Mouse (Mus musculus) embryo, embryonic 11.5 days (tissue): ENCODE results near the gene Tiprl.

Source experiments
- DNase-seq: peaks from one replicate; pipeline ENCODE4 v3.0.0-alpha.2; 2012; ENCODE audit warnings: low read depth, low spot score

Gene Tiprl

GRCm38 (mm10) chr1:165236321-165237298, at the start of gene Tiprl:
Gene Tiprl (minus strand): TSS chr1:165236996.
- DNase-seq = peak; percentile 94

GRCm38 (mm10) chr1:165284096-165284495, 47.3 kb upstream of the Tiprl start:
- DNase-seq = no peak

GRCm38 (mm10) chr1:165282967-165283345, 46.2 kb upstream of the Tiprl start:
- DNase-seq = no peak

- DNase-seq = peak; percentile 34
These were observed 45.6 kb upstream of the Tiprl start for GRCm38 (mm10) chr1:165282222-165282966.

GRCm38 (mm10) chr1:165281351-165282221, 44.8 kb upstream of the Tiprl start:
- DNase-seq = peak; percentile 44

- no peak for DNase-seq
These were observed 43.9 kb upstream of the Tiprl start for GRCm38 (mm10) chr1:165280741-165281140.

GRCm38 (mm10) chr1:165274946-165275345, 38.1 kb upstream of the Tiprl start:
- DNase-seq = no peak

- DNase-seq = peak; percentile 53
These were observed 15.4 kb upstream of the Tiprl start for GRCm38 (mm10) chr1:165252027-165252671.

- DNase-seq = no peak
These were observed 13.8 kb upstream of the Tiprl start for GRCm38 (mm10) chr1:165250546-165250945.

- DNase-seq = no peak
These were observed 12.0 kb upstream of the Tiprl start for GRCm38 (mm10) chr1:165248842-165249241.

GRCm38 (mm10) chr1:165247788-165248187, 11.0 kb upstream of the Tiprl start:
- DNase-seq = no peak

GRCm38 (mm10) chr1:165247085-165247484, 10.3 kb upstream of the Tiprl start:
- no peak for DNase-seq

- DNase-seq = no peak
These were observed 9.8 kb upstream of the Tiprl start for GRCm38 (mm10) chr1:165246587-165246986.

GRCm38 (mm10) chr1:165235846-165236245, 950 bp downstream of the Tiprl start:
- DNase-seq = no peak

- no peak for DNase-seq
These were observed 3.0 kb downstream of the Tiprl start for GRCm38 (mm10) chr1:165233806-165234205.

- no peak for DNase-seq
These were observed 6.1 kb downstream of the Tiprl start for GRCm38 (mm10) chr1:165230691-165231090.

GRCm38 (mm10) chr1:165229577-165229976, 7.2 kb downstream of the Tiprl start:
- no peak for DNase-seq

GRCm38 (mm10) chr1:165217023-165217589, 19.7 kb downstream of the Tiprl start:
- DNase-seq = no peak

- no peak for DNase-seq
These were observed 21.0 kb downstream of the Tiprl start for GRCm38 (mm10) chr1:165215831-165216230.

- DNase-seq = no peak
These were observed 31.2 kb downstream of the Tiprl start for GRCm38 (mm10) chr1:165205591-165205990.
